Mouse (Mus musculus) embryonic facial prominence, embryonic 10.5 days (tissue): ENCODE measurements at regions not wholly inside any gene's neighbourhood (a gene's known extent, or its start where the extent isn't known, plus 50 kb on each side); places are given as distances from the start of the nearest gene placed in this dataset.

Source experiments
- DNase-seq: peaks from one replicate; pipeline ENCODE4 v3.0.0-alpha.2; 2017; ENCODE audit warnings: low spot score
- H3K27ac ChIP-seq: fragments of 300-500 bp; sonication (generic); replicated peaks from 2 replicates; pipeline ENCODE4 v1.5.1; 2016; ENCODE audit warnings: mild to moderate bottlenecking
- H3K27me3 ChIP-seq: fragments of 300-500 bp; sonication (generic); replicated peaks from 2 replicates; pipeline ENCODE4 v1.6.1; 2016; ENCODE audit warnings: low read depth, mild to moderate bottlenecking; ENCODE audit not compliant: poor library complexity, severe bottlenecking
- H3K36me3 ChIP-seq: fragments of 300-500 bp; sonication (generic); replicated peaks from 2 replicates; pipeline ENCODE4 v1.6.1; 2016; ENCODE audit warnings: mild to moderate bottlenecking, moderate library complexity
- H3K4me1 ChIP-seq: fragments of 300-500 bp; sonication (generic); 2 replicates; pipeline ENCODE4 v1.6.1; 2016
- H3K4me3 ChIP-seq: fragments of 300-500 bp; sonication (generic); 2 replicates; pipeline ENCODE4 v1.5.1; 2016; ENCODE audit warnings: mild to moderate bottlenecking, moderate library complexity
- H3K9me3 ChIP-seq: fragments of 300-500 bp; sonication (generic); 2 replicates; pipeline ENCODE4 v1.6.1; 2016; ENCODE audit warnings: mild to moderate bottlenecking
- WGBS: fragments of 180-500 bp; shearing (Covaris S2); methylation state at CpG from one replicate; pipeline ENCODE4 v1.1.7; 2016; 5-methylcytosine and 5-hydroxymethylcytosine counted together

GRCm38 (mm10) chr6:51708668-51709339 is 185.1 kb downstream of the Snx10 start:
- Histone ChIP-seq H3K27me3 (no peaks in the 10 kb centered on the region), H3K4me3 (no peak overlapping the region), H3K27ac (no peak overlapping the region), H3K36me3 (no peaks in the 10 kb centered on the region), H3K4me1 (peaks cover 28% of the 10 kb centered on the region), H3K9me3 (no peaks in the 10 kb centered on the region)
- 79% methylated on average over 9 of the region's 9 CpGs for WGBS
- no peak for DNase-seq

GRCm38 (mm10) chr6:51709340-51710067 is 185.8 kb downstream of the Snx10 start:
- Histone ChIP-seq H3K4me3 (no peak overlapping the region), H3K9me3 (no peaks in the 10 kb centered on the region), H3K27ac (no peak overlapping the region), H3K27me3 (no peaks in the 10 kb centered on the region), H3K4me1 (peaks cover 28% of the 10 kb centered on the region), H3K36me3 (no peaks in the 10 kb centered on the region)
- DNase-seq: peak; percentile 35
- WGBS: 54% methylated on average over 11 of the region's 11 CpGs

GRCm38 (mm10) chr6:51710153-51710552 is 186.5 kb downstream of the Snx10 start:
- H3K27me3 ChIP-seq: no peaks in the 10 kb centered on the region
- no peaks in the 10 kb centered on the region for H3K9me3 ChIP-seq
- peak; percentile 33 for DNase-seq
- WGBS: 69% methylated on average over 5 of the region's 5 CpGs
- no peaks in the 10 kb centered on the region for H3K36me3 ChIP-seq
- peaks cover 32% of the 10 kb centered on the region for H3K4me1 ChIP-seq
- no peak overlapping the region for H3K4me3 ChIP-seq
- H3K27ac ChIP-seq: no peak overlapping the region

- H3K27ac ChIP-seq: no peak overlapping the region; the same call in 1 of the 2 replicates
- H3K4me1 ChIP-seq: peaks cover 39% of the 10 kb centered on the region
- H3K9me3 ChIP-seq: no peaks in the 10 kb centered on the region
- no peak for DNase-seq
- H3K36me3 ChIP-seq: no peaks in the 10 kb centered on the region
- WGBS: 88% methylated on average over 15 of the region's 15 CpGs
- no peaks in the 10 kb centered on the region for H3K27me3 ChIP-seq
- no peak overlapping the region for H3K4me3 ChIP-seq
These were observed 187.4 kb downstream of the Snx10 start for GRCm38 (mm10) chr6:51710926-51711615.

DNA sequence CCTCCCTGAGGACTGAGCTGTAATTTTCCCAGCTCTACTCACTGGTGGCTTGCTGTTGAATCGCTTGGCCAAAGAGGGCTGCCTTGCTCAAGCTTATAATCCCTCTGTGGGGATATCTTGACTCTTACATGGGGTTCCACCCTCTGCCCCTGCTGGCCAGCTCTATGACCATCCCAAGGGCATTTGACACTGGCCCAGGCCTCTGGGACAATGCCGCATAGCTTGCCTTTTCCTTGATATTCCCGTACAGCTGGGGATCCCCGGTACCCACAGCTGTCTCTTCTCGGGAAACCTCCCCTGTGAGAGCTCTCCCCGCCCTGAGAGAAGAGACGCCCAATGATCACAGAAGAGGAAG is 187.9 kb downstream of the Snx10 start:
- Histone ChIP-seq H3K27ac (no peak overlapping the region), H3K9me3 (no peaks in the 10 kb centered on the region), H3K4me3 (no peak overlapping the region), H3K36me3 (no peaks in the 10 kb centered on the region), H3K27me3 (no peaks in the 10 kb centered on the region), H3K4me1 (peaks cover 39% of the 10 kb centered on the region)
- WGBS: 92% methylated on average over 7 of the region's 7 CpGs
- DNase-seq: no peak

DNA sequence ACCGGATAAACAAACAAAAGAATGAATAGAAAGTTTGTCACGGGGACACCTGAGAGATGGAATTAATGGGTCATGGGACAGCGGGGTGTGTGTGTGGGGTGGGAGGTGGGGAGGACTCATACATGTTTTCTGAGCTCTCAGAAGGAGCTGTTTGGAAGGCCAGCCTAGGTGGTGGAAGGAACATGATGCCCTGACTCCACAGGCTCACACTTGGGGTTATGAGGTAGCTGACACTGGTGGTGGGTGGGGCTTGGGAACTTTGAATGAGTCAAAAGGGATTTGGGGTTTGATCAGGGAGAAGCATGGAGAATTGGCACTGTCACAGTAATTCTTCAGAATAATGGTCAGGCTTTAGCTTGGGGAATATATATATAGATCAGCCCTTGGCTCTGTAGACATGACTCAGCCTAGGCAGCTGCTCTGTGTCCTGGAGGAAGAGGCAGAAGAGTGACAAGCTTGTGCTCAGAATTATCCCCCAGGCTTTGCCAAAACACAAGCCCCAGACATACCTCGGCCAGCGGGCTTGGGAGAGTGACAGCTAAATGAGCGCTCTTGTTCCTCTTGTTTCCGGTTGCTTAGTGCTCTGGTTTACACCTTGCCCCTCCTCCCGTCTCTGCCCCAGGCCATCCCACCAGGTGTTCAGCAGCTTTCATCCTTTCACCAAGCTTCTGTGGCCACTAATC is 191.6 kb downstream of the Snx10 start:
- H3K4me3 ChIP-seq: no peak overlapping the region
- no peak overlapping the region for H3K27ac ChIP-seq
- no peaks in the 10 kb centered on the region for H3K9me3 ChIP-seq
- WGBS: 29% methylated on average over 8 of the region's 8 CpGs
- no peaks in the 10 kb centered on the region for H3K27me3 ChIP-seq
- DNase-seq: peak; percentile 63
- H3K4me1 ChIP-seq: peaks cover 18% of the 10 kb centered on the region
- no peaks in the 10 kb centered on the region for H3K36me3 ChIP-seq

DNA sequence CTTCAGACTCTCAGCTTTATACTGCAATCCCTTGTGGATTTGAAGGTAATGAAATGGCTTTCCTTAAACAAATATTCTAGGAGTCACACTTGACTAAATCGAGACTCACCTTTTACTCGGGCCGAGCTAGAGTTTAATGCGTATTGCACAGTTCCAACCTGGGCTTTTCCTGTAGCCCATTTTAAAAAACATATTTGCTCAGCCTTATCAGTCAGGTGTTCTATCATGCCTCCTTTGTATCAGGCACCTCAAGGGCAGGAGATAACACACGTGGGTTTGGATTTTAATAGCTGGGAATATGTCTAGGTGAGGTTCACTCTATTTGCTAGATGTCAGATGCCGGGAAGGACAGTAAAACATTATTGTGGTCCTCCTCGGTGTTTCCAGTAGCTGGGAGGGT is 193.7 kb downstream of the Snx10 start:
- no peak overlapping the region for H3K27ac ChIP-seq
- 86% methylated on average over 7 of the region's 7 CpGs for WGBS
- H3K27me3 ChIP-seq: no peaks in the 10 kb centered on the region
- no peak overlapping the region for H3K4me3 ChIP-seq
- H3K9me3 ChIP-seq: no peaks in the 10 kb centered on the region
- peaks cover 11% of the 10 kb centered on the region for H3K4me1 ChIP-seq
- no peak for DNase-seq
- H3K36me3 ChIP-seq: no peaks in the 10 kb centered on the region

- no peaks in the 10 kb centered on the region for H3K27me3 ChIP-seq
- H3K4me1 ChIP-seq: peaks cover under 1% of the 10 kb centered on the region
- no peaks in the 10 kb centered on the region for H3K9me3 ChIP-seq
- no peak overlapping the region for H3K4me3 ChIP-seq
- no peaks in the 10 kb centered on the region for H3K36me3 ChIP-seq
- H3K27ac ChIP-seq: no peak overlapping the region
- DNase-seq: no peak
- 75% methylated on average over 7 of the region's 7 CpGs for WGBS
These were observed 197.0 kb downstream of the Snx10 start for GRCm38 (mm10) chr6:51720705-51721104.

- H3K27me3 ChIP-seq: no peaks in the 10 kb centered on the region
- WGBS: 51% methylated on average over 4 of the region's 4 CpGs
- H3K4me3 ChIP-seq: no peak overlapping the region
- no peak for DNase-seq
- H3K36me3 ChIP-seq: no peaks in the 10 kb centered on the region
- H3K27ac ChIP-seq: no peak overlapping the region
- no peaks in the 10 kb centered on the region for H3K4me1 ChIP-seq
- H3K9me3 ChIP-seq: no peaks in the 10 kb centered on the region
These were observed 199.4 kb downstream of the Snx10 start for GRCm38 (mm10) chr6:51723053-51723452.

DNA sequence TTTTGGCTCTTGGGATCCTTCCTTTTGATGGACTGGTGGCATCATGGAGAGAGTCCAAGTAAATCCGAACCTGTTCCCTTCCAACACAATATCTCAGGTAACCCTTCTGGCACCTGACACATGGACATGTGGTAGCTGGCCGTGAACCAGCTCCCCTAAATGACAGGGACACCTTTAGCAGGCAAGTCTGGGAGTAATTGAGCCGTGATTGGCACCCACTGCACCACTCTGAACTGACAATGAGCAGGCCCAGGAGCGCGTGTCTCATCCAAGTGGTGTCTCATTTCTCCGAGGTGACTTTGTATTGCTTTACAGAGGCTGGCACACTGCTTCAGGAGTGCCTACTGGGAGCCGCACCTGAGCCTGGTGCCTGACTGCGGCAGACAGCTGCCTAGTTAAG is 203.5 kb downstream of the Snx10 start:
- H3K27ac ChIP-seq: no peak overlapping the region
- no peaks in the 10 kb centered on the region for H3K27me3 ChIP-seq
- no peak for DNase-seq
- H3K4me1 ChIP-seq: peaks cover 9% of the 10 kb centered on the region
- WGBS: 86% methylated on average over 8 of the region's 8 CpGs
- no peak overlapping the region for H3K4me3 ChIP-seq
- H3K9me3 ChIP-seq: no peaks in the 10 kb centered on the region
- no peaks in the 10 kb centered on the region for H3K36me3 ChIP-seq

GRCm38 (mm10) chr6:51728816-51729562 is 205.3 kb downstream of the Snx10 start:
- Histone ChIP-seq H3K9me3 (no peaks in the 10 kb centered on the region), H3K4me3 (no peak overlapping the region), H3K36me3 (no peaks in the 10 kb centered on the region), H3K27me3 (no peaks in the 10 kb centered on the region), H3K27ac (no peak overlapping the region), H3K4me1 (peaks cover 9% of the 10 kb centered on the region)
- 81% methylated on average over 10 of the region's 10 CpGs for WGBS
- no peak for DNase-seq
